Mouse (Mus musculus) olfactory bulb, adult 2 months (tissue): ENCODE results near the gene Pate2.

Experiments used
- CTCF ChIP-seq: fragments of 200-500 bp; IDR thresholded peaks from 2 replicates; pipeline ENCODE4 v1.5.1; 2012; ENCODE audit warnings: low read depth, mild to moderate bottlenecking, low read length, moderate library complexity; ENCODE audit not compliant: insufficient read depth
- POLR2A ChIP-seq: fragments of 200-500 bp; IDR thresholded peaks from 2 replicates; pipeline ENCODE4 v1.6.1; 2012; ENCODE audit warnings: mild to moderate bottlenecking, low read depth, low read length, moderate library complexity; ENCODE audit not compliant: insufficient read depth

GRCm38 (mm10) chr9:35559009-35559890, 10.8 kb upstream of the Pate2 start:
- TF ChIP-seq CTCF (no peak), POLR2A (peak; percentile 21; the same call in 1 of the 2 replicates)
